Mouse (Mus musculus) ES-E14 (cell line): ENCODE measurements around the gene Rab15.

Experiments used
- CHD2 ChIP-seq: IDR thresholded peaks from 2 replicates; pipeline ENCODE4 v1.6.1; 2014; ENCODE audit warnings: mild to moderate bottlenecking, low read depth, low read length, inconsistent platforms
- MAFK ChIP-seq: IDR thresholded peaks from 2 replicates; pipeline ENCODE4 v1.6.1; 2014; ENCODE audit warnings: mild to moderate bottlenecking, low read depth, low read length, inconsistent platforms; ENCODE audit not compliant: insufficient read depth

- TF ChIP-seq MAFK (no peak), CHD2 (no peak)
Observed at GRCm38 (mm10) chr12:76784056-76784619, 38.6 kb downstream of the Rab15 start.
